Mouse (Mus musculus) adrenal gland, adult 10 weeks (tissue): ENCODE results near the gene Galnt14. TPM values are rescaled to one million over a fixed set of nuclear protein-coding genes. Genes with fewer than 3 reads are reported as not detected.

Experiments
- polyA plus RNA-seq: library from polyadenylated mRNA; stranded (reverse); fragments of 350-450 nt; fragmentation: Illumina TruSeq; extraction: RNeasy Lipid Tissue Mini Kit (QIAGEN cat#74804); gene quantifications from one replicate; pipeline ENCODE4 v1.2.3, GENCODE M21; 2014; ENCODE audit warnings: low read depth, low replicate concordance

The Galnt14 gene
- polyA plus RNA-seq: 0.41 TPM

GRCm38 (mm10) chr17:73710042-73710911, at the start of gene Galnt14:
Gene Galnt14, minus strand, starts transcription at chr17:73710453.

Other genes starting within 250 kb of the Galnt14 start
- gene Ehd3, start 93.7 kb upstream of the Galnt14 start, polyA plus RNA-seq: 83.2 TPM
- 160 TPM for gene Xdh, start 239.7 kb upstream of the Galnt14 start, polyA plus RNA-seq